Mouse (Mus musculus): Measurements from ENCODE around the gene Lsm4.

Lsm4 gene

DNA sequence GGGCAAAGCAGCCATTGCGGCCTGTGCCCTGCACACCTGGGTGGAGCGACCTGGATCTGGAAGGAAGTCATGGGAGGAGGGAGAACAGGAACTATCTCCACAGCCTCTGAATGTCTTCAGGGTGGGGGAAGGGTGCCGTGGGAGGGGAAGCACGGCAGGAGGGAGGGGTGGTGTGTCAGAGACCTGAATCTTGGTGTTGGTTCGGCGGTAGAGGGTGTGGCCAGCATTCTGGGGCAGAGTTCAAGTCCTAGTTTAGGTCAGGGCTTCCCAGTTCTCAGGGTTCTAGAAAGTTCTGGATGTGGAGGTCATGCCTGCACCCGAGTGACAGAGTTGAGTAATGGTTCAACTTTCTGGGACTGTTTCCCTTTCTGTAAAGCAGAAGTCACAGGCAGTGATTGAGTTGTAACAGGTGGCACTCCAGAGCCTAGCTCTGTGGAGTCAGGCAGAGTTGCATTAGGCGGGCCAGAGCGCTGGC lies 46.8 kb downstream of the Lsm4 start:
- in situ Hi-C loops (cut with MboI; ENCODE audit: unreplicated experiment in 2 of 2), result loop anchor here (5.0 to 25.0 kb wide), 4 partner anchors 32 to 667 kb away; partner anchors contain the start of genes Babam1 (in 1 of the 2), Nr2f6 (in 1 of the 2), Rab3a (in 1 of the 2) and Ushbp1 (in 1 of the 2)

DNA sequence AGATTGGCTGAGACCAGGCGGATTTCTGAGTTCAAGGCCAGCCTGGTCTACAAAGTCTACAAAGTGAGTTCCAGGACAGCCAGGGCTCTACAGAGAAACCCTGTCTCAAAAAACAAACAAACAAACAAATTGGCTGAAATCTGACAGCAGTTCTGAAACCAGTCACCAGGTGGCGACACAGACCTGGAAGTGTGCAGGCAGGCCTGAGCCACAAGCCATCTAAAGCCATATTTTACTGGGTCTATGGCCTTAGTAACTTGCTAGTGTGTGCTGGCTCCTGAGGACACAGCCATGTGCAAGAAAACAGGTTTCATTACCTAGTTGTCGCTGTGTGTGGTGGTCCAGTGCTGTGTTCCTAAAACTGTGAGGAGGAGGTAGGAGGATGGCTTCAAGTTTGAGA lies 47.7 kb downstream of the Lsm4 start:
- in situ Hi-C loops (cut with MboI; ENCODE audit: unreplicated experiment in 2 of 2), result loop anchor here (5.0 to 25.0 kb wide), 2 partner anchors 37 to 667 kb away; partner anchors contain the start of genes Babam1 (in 1 of the 2), Nr2f6 (in 1 of the 2) and Ushbp1 (in 1 of the 2)

DNA sequence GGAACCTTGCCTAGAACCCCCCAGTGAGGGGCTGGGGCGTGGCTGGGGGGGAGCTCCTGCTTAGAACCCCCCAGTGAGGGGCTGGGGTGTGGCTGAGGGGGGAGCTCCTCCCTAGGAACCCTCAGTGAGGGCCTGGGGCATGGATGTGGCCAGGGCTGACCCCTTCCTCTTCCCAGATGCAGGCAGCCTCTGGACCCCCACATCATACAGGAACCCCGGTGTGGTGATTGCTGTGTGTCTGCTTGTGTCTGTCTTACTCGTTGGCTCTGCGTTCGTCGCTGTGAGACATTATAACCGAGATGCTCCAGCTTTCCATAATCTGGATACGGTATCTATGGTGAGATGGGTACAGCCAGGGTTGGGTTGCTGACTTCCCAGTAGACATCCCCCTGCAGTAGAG lies 48.6 kb downstream of the Lsm4 start:
- in situ Hi-C loops (cut with MboI; ENCODE audit: unreplicated experiment in 2 of 2), result loop anchor here (5.0 to 25.0 kb wide), 2 partner anchors 36 to 666 kb away; partner anchors contain the start of genes Babam1 (in 1 of the 2), Nr2f6 (in 1 of the 2) and Ushbp1 (in 1 of the 2)

DNA sequence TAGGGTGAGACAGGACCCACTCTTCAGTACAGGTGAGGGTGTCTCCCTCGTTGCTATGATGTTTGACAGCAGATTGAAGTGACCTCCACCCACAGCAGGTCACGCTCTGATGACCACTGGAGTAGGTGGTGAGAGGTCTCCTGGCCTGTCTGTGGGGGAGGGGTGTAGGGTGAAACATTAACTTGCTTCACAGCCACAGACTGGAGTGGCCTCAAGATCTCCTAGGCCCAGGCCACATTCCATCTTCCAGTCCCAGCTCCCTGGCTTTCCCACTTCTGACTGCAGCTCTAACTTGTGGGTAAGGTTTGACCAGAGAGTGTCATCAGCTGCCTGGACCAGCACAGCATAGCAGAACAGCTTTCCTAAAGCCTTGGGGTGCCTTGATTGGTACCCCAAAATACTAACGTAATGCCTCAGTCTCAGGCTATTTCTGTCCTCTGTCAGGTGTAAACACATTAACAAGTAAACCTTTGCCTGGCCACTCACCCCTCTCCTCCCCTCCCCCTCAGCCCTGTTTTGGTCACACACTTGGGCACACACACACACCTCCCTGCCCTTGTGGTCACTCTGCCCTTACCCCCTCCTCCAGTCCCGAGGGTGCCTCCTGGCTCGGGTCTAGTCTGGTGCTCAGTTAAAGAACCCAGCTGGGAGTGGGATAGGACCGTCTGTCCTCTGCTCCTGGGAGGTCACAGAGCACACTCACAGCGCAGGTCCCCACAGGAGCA lies 50.6 kb downstream of the Lsm4 start, which contains the start of gene Pde4c:
Gene Pde4c, plus strand, starts transcription at position 235 of the 725 bp plus-strand sequence.
- in situ Hi-C loops (cut with MboI; ENCODE audit: unreplicated experiment in 2 of 2), result loop anchor here (5.0 to 25.0 kb wide), 2 partner anchors 34 to 664 kb away; partner anchors contain the start of genes Babam1 (in 1 of the 2), Nr2f6 (in 1 of the 2) and Ushbp1 (in 1 of the 2)

DNA sequence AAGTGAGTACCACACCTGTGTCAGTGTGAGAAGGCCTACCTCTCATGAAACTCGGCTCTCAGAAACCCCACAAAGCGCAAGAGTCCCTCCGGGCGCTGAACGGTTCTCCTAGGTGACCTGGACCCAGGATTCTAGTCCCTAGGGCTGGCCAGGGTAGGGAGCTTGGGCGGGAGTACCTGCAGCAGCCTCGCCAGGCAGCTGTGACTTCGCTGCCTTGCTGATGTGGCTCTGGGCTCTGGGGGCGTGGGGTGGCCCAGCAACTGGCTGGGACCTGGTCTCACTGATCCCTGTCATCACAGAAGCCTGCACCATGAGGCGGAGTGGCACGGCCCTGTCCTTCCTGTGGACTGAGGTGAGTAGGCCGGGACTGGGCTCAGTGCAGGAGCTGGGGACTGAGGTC lies 51.2 kb downstream of the Lsm4 start:
- in situ Hi-C loops (cut with MboI; ENCODE audit: unreplicated experiment in 2 of 2), result loop anchor here (5.0 to 25.0 kb wide), 2 partner anchors 33 to 663 kb away; partner anchors contain the start of genes Babam1 (in 1 of the 2), Nr2f6 (in 1 of the 2) and Ushbp1 (in 1 of the 2)

DNA sequence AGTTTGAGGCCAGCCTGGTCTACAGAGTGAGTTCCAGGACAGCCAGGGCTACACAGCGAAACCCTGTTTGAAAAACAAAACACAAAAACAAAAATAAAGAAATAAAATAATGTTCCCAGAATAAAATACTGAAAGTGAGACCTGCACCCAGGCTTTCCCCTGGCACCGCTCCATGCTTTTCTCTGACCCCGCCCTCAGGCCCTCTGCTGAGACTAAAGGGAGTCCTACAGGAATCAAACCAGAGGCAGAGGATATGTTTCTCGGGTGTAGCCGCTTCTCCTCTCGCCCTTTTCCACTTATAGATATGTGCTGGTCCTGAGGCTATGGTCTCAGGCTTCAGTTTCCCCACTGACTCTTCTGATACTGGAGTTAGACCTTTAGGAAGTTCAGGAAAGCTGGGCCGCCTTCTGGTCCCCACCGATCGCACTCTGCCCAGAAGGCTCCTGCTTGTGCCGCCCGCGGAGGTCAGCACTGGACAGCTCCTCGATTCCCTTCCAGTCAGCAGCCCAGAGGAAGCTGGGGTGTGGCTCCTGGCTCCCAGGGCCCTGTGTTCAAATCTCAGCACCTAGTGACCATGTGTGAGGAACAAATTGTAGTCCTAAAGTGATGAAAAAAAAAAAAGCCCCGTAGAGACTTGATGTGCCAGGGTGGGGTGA lies 52.9 kb downstream of the Lsm4 start:
- in situ Hi-C loops (cut with MboI; ENCODE audit: unreplicated experiment in 2 of 2), result no loop called here

DNA sequence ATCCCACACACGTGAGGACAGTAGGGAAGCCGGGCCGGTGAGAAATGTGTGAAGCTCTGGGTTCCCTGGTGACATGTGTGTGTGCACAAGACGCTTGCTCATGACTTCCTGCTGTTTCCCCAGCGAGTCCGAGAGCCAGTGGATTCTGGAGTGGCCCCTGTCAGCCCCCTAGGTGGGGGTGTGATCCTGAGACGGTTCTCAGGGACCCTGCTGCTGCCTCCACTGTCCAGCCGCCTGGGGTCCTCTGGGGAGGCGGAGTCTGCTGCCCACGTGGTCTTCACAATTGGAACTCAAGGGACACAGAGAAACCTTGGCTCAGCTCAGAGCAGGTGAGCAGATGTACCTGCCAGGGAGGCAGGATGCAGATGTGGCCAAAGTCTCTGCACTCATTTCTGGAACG lies 53.7 kb downstream of the Lsm4 start:
- in situ Hi-C loops (cut with MboI; ENCODE audit: unreplicated experiment in 2 of 2), result no loop called here
